Mouse (Mus musculus) intestine, embryonic 16.5 days (tissue): ENCODE results near the gene Ifi206. TPM values are rescaled to one million over a fixed set of nuclear protein-coding genes. Genes with fewer than 3 reads are reported as not detected.
"Not testable (repeated sequence)": the region's sequence is repeated elsewhere in the genome, so short reads cannot be mapped to it uniquely, and the experiment has no call there.

Source experiments
- ATAC-seq: fragments of 200-750 bp; cut with Nextera tagmentation; 2 replicates; pipeline ENCODE4 v1.8.0; 2017; ENCODE audit warnings: moderate TSS enrichment, moderate library complexity
- H3K27ac ChIP-seq: fragments of 300-500 bp; sonication (generic); 2 replicates; pipeline ENCODE4 v1.5.1; 2014; ENCODE audit warnings: mild to moderate bottlenecking, low read length
- H3K27me3 ChIP-seq: fragments of 300-500 bp; sonication (generic); replicated peaks from 2 replicates; pipeline ENCODE4 v1.6.1; 2014; ENCODE audit warnings: low read length, control low read depth, mixed read lengths; ENCODE audit not compliant: control insufficient read depth, insufficient read depth
- H3K36me3 ChIP-seq: fragments of 300-500 bp; sonication (generic); 2 replicates; pipeline ENCODE4 v1.6.1; 2014; ENCODE audit warnings: low read length, control low read depth; ENCODE audit not compliant: control insufficient read depth, insufficient read depth
- H3K4me1 ChIP-seq: fragments of 300-500 bp; sonication (generic); 2 replicates; pipeline ENCODE4 v1.6.1; 2014; ENCODE audit warnings: low read length, control low read depth, mixed read lengths; ENCODE audit not compliant: control insufficient read depth, insufficient read depth
- H3K4me2 ChIP-seq: fragments of 300-500 bp; sonication (generic); 2 replicates; pipeline ENCODE4 v1.6.1; 2014; ENCODE audit warnings: low read depth, low read length, control low read depth
- H3K4me3 ChIP-seq: fragments of 300-500 bp; sonication (generic); 2 replicates; pipeline ENCODE4 v1.5.1; 2014; ENCODE audit warnings: mild to moderate bottlenecking, low read length
- H3K9ac ChIP-seq: fragments of 300-500 bp; sonication (generic); 2 replicates; pipeline ENCODE4 v1.6.1; 2014; ENCODE audit warnings: low read depth, low read length
- H3K9me3 ChIP-seq: fragments of 300-500 bp; sonication (generic); 2 replicates; pipeline ENCODE4 v1.6.1; 2016; ENCODE audit warnings: low read length, control low read depth; ENCODE audit not compliant: control insufficient read depth
- WGBS: fragments of 180-500 bp; shearing (Covaris S2); extraction: QIAGEN DNeasy Blood & Tissue Kit; methylation state at CpG from one replicate; pipeline ENCODE4 v1.1.7; 2014; 5-methylcytosine and 5-hydroxymethylcytosine counted together
- polyA plus RNA-seq: library from polyadenylated mRNA; unstranded; fragments of >200 nt; fragmentation: Nextera tagmentation; extraction: Ambion mirVana; gene quantifications from 2 replicates; pipeline ENCODE4 v1.2.1, GENCODE M21; 2015

The Ifi206 gene
- 0.15 and 0.43 TPM in 2 replicates for polyA plus RNA-seq

DNA sequence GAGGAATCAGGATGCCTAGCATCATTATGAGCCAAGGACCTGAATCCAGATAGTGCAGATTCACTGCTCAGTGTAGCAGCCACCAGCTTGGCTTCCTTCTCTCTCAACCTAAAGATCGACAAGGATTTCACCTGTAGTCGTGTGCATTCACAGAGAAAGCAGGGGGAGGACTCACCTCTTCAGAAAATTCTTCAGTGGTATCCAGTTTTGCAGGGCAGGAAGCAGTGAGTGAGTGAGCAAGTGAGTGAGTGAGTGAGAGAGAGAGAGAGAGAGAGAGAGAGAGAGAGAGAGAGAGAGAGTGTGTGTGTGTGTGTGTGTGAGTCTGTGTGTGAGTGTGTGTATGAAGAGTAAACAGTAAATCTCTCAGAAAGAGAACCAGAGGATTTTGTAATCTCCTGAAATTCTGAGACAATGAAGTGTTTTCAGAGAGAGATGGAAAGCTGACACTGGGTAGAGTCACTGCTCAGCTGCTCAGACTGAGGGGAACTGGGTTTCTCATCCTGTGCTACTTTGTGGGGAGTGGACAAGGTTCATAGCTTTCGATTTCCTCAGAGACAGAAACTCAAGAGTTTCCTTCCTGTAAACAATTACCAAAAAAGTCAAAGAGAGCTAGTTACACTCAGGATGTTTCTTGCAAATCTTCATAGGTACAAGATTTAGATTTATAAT lies at the start of gene Ifi206:
Gene Ifi206, minus strand, starts transcription at position 230 of the 669 bp plus-strand sequence.
- 65% methylated on average over 3 of the region's 3 CpGs for WGBS
- H3K36me3 ChIP-seq, H3K27me3 ChIP-seq, H3K9me3 ChIP-seq, H3K9ac ChIP-seq, ATAC-seq, H3K4me2 ChIP-seq, H3K4me3 ChIP-seq, H3K27ac ChIP-seq, H3K4me1 ChIP-seq: not testable (repeated sequence)

DNA sequence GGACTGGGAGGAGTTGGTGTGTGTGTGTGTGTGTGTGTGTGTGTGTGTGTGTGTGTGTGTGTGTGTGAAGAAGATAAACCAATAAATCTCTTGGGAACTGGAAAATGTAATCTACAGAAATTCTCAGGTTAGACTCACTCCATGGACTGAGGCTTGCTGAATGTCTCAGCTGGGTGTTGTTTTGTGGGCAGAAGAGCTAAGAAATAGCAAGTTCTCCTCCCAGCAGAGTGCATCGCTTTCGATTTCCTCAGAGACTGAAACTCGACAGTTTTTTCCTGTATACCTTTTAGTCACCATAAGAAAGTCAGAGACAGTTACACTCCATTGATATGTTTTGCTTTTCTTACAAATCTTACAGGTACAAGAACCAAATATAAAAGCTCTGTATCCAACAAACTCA lies 45.0 kb upstream of the Ifi206 start, which contains the start of gene Ifi214:
Gene Ifi214, minus strand, starts transcription at position 167 of the 400 bp plus-strand sequence.
- ATAC-seq, H3K9ac ChIP-seq, H3K9me3 ChIP-seq, H3K4me2 ChIP-seq, H3K36me3 ChIP-seq, H3K27me3 ChIP-seq, H3K4me3 ChIP-seq, H3K4me1 ChIP-seq, H3K27ac ChIP-seq: not testable (repeated sequence)
- WGBS, result 81% methylated on average over 3 of the region's 3 CpGs

DNA sequence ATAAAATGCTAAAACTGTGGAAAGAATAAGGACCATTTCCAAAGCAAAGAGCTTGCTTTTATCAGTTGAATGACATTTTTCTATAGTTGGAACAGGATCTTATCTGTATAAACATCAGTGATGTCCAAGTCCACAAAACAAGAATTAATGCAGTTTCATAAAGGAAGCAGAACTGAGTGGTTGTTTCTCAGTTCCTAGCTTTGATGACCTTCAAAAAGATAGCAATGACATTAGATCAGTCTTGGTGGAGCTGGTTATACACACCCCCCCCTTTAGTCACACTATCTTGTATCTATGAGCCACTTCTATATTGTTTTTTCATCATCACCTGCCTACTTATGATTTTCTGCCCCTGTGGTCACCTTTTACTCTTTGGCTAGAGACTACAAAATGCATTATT lies 30.6 kb upstream of the Ifi206 start:
- Histone ChIP-seq H3K4me3 (no peak overlapping the region), H3K36me3 (no peaks in the 10 kb centered on the region), H3K9me3 (no peaks in the 10 kb centered on the region), H3K9ac (no peak overlapping the region), H3K4me2 (no peak overlapping the region), H3K27ac (no peak overlapping the region), H3K27me3 (no peaks in the 10 kb centered on the region), H3K4me1 (no peaks in the 10 kb centered on the region)
- ATAC-seq, result no peak

DNA sequence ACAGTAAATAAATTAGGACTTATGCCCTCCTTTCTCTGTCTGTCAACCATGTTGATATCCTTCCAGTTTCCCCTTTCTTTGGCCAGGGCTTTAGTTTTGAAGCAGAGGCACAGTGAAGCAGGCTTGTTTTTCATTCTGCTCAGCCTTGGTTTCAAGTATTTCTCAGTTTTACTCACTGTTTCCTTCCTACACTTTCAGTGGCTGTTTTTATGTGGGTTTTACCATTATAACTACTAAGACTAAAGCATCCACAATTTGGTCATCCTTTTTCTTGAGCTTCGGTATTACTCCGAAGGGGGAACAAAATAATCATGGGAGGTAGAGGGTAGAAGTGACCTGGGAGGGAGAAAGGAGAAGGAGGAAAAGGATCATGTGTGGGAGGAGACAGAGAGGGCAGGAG lies 19.8 kb upstream of the Ifi206 start:
- WGBS, result 93% methylated on average over 2 of the region's 2 CpGs
- H3K9ac ChIP-seq, H3K4me3 ChIP-seq, H3K4me1 ChIP-seq, ATAC-seq, H3K4me2 ChIP-seq, H3K27me3 ChIP-seq, H3K9me3 ChIP-seq, H3K27ac ChIP-seq, H3K36me3 ChIP-seq: not testable (repeated sequence)

DNA sequence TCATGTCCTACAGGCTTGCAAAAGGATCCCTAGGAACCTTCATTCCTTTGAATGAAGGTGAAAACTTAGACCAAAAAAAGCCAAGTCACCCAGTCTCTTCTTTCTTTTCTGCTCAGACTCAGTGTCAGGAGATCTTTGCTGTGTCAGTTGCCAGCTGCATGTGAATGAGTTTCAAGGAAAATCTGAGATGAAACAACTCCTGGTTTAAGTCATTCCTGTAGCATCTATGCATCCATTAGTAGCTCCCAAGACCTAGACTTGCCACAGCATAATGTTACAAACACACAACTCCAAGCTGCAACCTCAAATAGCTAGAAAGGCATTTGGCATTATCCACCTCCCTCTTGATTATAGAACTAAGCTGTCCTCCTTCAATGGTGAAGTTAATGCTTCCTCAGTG lies 642 bp upstream of the Ifi206 start:
- H3K4me1 ChIP-seq, H3K36me3 ChIP-seq, H3K9ac ChIP-seq, H3K27me3 ChIP-seq, H3K4me2 ChIP-seq, ATAC-seq, H3K4me3 ChIP-seq, H3K9me3 ChIP-seq, H3K27ac ChIP-seq: not testable (repeated sequence)

DNA sequence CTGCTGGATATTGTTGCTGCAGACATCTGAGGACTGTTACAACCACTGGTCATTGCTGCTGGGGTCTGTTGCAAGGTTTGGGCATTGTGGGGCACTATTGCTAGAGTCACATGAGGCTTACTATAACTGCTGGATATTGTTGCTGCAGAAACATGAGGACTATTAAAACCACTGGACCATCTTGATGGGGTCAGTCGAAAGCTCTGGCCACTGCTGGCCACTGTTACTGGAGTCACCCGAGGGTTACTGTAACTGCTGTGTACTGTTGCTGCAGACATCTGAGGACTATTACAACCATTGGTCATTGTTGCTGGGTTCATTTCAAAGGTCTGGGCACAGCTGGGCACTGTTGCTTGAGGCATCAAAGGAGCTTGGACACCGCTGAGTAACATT lies 9.7 kb downstream of the Ifi206 start:
- H3K27ac ChIP-seq, H3K36me3 ChIP-seq, H3K4me1 ChIP-seq, H3K27me3 ChIP-seq, H3K9ac ChIP-seq, H3K9me3 ChIP-seq, H3K4me2 ChIP-seq, H3K4me3 ChIP-seq, ATAC-seq: not testable (repeated sequence)
- WGBS, result 84% methylated on average over 3 of the region's 3 CpGs

DNA sequence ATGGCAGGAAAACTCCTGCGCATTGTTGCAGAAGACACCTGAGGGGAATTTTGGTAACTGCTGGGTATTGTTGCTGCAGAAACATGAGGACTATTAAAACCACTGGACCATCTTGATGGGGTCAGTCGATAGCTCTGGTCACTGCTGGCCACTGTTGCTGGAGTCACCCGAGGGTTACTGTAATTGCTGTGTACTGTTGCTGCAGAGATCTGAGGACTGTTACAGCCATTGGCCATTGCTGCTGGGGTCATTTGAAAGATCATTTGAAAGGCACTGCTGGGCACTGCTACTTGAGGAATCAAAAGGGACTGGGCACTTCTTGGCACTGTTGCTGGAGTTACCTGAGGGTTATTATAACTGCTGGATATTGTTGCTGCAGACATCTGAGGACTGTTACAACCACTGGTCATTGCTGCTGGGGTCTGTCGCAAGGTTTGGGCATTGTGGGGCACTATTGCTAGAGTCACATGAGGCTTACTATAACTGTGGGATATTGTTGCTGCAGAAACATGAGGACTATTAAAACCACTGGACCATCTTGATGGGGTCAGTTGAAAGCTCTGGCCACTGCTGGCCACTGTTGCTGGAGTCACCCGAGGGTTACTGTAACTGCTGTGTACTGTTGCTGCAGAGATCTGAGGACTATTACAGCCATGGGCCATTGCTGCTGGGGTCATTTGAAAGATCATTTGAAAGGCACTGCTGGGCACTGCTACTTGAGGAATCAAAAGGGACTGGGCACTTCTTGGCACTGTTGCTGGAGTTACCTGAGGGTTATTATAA lies 10.3 kb downstream of the Ifi206 start:
- not testable (repeated sequence) for H3K27ac ChIP-seq, H3K4me1 ChIP-seq, H3K9me3 ChIP-seq, H3K36me3 ChIP-seq, H3K4me2 ChIP-seq, H3K9ac ChIP-seq, ATAC-seq, H3K4me3 ChIP-seq, H3K27me3 ChIP-seq
- WGBS, result 88% methylated on average over 5 of the region's 5 CpGs

DNA sequence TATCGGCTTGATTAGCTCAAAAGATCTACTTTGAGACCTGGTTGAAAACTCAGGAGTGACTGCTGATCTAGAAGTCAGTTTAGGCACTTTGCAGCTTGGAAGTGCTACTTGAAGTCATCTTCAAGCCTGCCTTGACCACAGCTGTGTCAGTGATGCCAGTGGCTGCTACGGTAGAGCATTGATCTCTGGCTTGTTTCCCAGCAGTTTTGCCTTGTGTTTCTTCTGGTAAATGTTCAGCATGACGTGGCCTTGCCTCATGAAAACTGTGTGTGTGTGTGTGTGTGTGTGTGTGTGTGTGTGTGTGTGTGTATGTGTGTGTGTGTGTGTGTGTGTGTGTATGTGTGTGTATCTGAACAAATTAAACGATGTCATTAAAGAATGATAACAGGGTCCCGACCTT lies 34.1 kb downstream of the Ifi206 start:
- H3K27me3 ChIP-seq, result no peaks in the 10 kb centered on the region
- no peaks in the 10 kb centered on the region for H3K4me1 ChIP-seq
- no peak overlapping the region for H3K4me3 ChIP-seq
- H3K27ac ChIP-seq, result no peak overlapping the region
- no peaks in the 10 kb centered on the region for H3K36me3 ChIP-seq
- WGBS, result 77% methylated on average over 5 of the region's 5 CpGs
- H3K9ac ChIP-seq, result no peak overlapping the region
- no peaks in the 10 kb centered on the region for H3K9me3 ChIP-seq
- no peak overlapping the region for H3K4me2 ChIP-seq
- no peak for ATAC-seq

DNA sequence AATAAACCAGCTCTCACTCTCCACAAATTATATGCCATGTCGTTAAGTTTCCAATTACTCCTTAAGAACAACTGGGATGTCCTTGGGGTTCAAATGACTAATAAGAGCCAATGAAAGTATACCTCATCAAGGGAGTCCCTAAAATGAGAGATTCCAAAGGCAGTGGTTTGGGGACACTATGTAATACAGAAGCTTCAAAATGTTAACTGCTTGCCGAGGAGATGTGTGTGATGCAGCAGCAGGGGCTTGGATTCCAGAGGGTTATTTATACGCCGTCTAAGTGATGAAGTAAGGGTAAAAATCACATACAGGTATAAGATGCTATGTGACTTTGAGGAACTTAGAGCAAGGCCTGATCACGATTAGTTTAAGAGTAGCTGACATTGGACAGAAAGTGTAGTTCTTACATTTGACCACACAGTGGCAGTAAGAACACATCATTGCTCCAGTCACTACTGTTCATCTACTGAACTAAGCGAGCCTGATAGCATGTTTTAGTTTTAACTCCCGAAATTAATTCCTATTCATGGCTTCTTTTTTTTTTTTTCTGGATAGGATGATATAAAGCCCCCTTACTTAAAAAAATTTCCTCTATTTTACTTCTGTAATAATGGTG lies 34.6 kb downstream of the Ifi206 start:
- Histone ChIP-seq H3K9ac (no peak overlapping the region), H3K4me3 (no peak overlapping the region), H3K27ac (no peak overlapping the region), H3K4me2 (no peak overlapping the region), H3K9me3 (no peaks in the 10 kb centered on the region), H3K36me3 (no peaks in the 10 kb centered on the region), H3K27me3 (no peaks in the 10 kb centered on the region), H3K4me1 (no peaks in the 10 kb centered on the region)
- 48% methylated on average over 7 of the region's 7 CpGs for WGBS
- 0 out of 2 replicates have a peak, but pooled peaks have one; percentile 74 for ATAC-seq
